Mouse (Mus musculus): ENCODE data around the gene Kifap3.
"Not testable (repeated sequence)": the region's sequence is repeated elsewhere in the genome, so short reads cannot be mapped to it uniquely, and the experiment has no call there.

Gene Kifap3

DNA sequence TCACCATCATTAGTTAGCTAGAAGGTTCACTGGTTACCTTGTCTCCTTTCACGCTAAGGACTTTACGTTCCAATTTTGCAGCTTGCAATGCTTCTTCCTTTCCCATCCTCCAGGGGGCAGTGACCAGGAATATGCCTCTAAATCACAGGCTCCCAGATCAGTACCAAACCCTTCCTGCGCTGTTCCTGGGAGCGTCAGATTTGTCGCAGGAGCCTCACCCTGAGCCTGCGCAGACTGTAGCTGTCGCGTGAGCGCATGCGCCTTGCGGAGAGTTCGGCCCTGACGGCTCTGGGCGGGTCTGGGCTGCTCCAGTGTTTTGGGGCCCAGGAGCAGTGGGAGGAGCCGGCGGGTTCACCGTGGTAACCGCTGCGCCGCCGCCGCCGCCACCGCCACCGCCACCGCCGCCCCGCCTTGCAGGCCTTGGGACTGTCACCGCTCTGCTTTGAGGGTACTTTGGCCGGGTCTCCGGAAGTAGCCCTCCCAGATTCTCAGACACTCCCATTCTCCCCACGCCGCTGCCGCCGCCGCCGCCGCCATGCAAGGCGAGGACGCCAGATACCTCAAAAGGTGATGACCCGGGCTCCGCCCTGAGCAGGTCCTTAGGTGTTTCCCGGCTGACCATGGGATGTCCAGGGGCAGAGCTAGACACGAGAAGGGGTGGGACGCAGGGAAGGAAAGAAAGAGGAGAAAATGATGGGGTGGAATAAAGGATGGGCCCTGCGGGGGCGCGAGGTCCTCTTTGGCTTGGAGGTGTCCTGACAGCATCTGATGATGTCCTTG, at the start of gene Kifap3:
Gene Kifap3 (plus strand): TSS at position 248 of the 780 bp plus-strand sequence.
- DNase-seq (ENCODE audit: low spot score in 2 of 2): peak; percentile 98 to 99

DNA sequence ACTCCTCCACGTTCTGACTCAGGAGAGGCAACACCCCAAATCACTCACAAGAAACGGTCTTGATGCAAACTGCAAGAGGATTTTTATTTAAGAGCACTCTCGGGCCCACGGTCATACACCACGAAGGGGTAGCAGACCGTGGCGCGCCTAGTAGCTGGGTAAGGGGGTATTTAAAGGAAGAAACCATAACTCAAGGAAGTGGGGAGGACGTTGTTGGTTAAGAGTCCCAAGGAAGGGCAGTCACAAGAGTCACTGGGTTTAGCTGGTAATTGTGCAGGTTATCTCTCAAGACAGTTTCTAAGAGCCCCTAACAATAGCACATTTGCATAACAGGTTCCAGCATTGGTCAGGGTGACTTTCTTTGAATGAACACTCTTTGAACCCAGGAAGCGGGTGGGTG, 48.2 kb upstream of the Kifap3 start:
- DNase-seq (ENCODE audit: low spot score in 2 of 2): not testable (repeated sequence)

DNA sequence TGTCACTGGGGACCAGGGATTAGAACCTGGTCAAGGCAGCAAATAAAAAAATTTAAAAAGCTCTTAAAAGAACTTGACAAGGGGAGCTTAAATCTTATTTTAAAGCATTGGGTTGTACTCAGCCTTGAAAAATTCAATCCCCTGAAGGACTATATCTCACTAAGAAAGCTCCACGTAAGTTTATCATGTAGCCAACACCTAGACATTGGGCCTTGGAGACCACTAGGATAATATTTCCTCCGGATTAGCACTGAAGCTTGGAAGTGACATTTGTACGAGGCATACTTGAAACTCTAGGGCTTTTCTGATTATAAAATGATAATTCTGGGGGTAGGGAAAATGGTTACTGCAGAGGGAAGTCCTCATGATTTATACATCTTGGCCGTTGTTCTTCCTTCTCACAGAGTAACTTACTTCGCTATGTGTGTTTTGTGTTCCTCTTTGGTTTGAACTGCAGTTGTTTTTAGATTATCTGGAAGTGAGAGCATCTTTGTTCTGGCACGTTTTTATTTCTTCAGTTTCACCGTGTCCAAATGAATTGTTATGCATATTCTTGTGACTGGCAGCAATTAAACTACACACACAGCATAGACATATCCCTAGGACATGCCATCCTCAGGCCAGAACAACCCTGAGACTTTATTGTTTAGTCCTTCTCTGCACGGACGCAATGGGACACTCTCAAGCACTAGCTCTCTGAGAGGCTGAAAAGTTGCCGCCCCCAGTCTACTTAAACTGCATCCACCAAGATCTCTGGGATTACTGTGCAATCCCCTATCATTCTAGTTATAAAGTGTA, 42.7 kb upstream of the Kifap3 start:
- DNase-seq (ENCODE audit: low spot score in 2 of 2): no peak

DNA sequence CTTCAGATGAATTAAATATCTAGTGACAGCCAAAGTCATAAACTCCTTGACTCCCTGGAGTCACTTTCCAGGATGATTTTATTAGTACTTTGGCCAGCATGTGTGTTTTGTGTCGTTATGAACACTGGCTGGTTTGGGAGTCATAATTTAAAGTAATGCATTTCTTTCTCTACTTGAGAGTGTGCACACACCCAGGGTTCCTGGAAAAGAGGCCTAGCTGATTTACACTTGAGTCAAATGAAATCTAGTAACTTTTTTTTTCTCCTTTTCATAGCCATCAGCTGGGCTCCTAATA, 42.2 kb upstream of the Kifap3 start:
- no peak for DNase-seq (ENCODE audit: low spot score in 2 of 2)

DNA sequence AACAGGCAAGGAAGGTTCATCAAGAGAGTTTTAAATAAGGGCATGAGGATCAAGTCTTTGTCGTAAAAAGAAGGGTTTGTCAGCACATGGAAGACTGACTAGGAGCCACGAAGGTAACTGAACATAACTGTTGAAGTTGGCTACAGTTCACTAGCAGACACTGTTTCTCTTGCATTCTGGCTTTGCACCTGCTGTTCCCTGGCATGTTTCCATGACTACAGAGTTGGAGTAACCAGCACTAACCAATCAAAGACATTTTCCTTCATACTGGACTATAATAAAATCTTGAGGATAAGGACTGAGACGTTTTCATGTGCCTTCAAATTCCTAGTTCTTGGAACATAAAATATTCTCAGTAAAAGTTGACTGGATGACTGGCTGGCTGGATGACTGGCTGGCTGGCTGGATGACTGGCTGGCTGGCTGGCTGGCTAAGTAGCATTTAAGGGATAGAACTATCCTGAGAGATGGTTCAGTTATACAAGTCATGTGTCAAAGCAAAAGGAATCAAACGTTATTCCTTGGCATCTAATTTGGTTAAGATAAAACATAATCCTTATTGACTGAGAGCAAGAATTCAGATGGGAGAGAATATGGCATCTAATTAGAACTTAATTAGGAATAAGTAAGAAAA, 27.9 kb upstream of the Kifap3 start:
- DNase-seq (ENCODE audit: low spot score in 2 of 2): no peak

- no peak for DNase-seq (ENCODE audit: low spot score in 2 of 2)
Observed at GRCm38 (mm10) chr1:163757462-163758207, 21.7 kb upstream of the Kifap3 start.

GRCm38 (mm10) chr1:163783577-163783976, 4.2 kb downstream of the Kifap3 start:
- not testable (repeated sequence) for DNase-seq (ENCODE audit: low spot score in 2 of 2)

DNA sequence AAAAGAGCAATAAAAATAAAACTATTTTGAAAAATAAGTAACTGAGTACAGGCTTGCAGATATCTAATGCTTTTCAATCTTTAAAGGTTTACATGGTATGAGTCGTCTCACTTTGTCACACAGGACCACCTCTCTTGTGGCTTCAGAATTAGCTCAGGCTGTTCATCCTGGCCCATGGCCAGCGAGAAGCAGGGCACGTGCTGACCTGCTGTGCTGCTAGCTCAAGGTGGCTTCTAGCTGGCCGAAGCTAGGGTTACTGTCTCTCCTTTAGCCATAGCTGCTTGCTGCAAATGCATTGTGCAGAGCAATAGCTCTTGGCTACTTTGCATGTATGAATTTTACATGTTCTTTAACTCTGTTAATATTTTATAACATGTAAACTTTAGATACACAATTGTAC, 42.0 kb downstream of the Kifap3 start:
- no peak for DNase-seq (ENCODE audit: low spot score in 2 of 2)

- no peak for DNase-seq (ENCODE audit: low spot score in 2 of 2)
Observed at GRCm38 (mm10) chr1:163829482-163829881, 50.1 kb downstream of the Kifap3 start.

DNA sequence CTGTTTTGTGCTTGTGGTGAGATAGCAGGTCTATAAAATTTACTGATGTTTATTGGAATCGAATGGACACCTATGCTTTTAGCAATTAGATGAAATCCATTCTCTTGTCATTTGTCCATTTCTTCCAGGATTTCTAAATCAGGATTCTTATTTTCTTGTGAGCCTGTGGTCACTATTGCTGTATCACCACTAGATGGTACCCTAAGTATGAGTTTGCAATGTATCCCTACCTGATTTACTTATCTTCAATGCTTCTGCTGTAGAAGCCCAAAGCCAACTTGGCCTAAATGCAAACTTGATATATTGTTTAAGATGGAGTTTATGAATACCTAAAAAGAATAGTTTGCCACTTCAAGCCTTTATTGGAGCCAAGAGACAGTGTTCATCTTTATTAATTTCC, 54.7 kb downstream of the Kifap3 start:
- DNase-seq (ENCODE audit: low spot score in 2 of 2): no peak

GRCm38 (mm10) chr1:163835062-163835461, 55.7 kb downstream of the Kifap3 start:
- DNase-seq (ENCODE audit: low spot score in 2 of 2): no peak

DNA sequence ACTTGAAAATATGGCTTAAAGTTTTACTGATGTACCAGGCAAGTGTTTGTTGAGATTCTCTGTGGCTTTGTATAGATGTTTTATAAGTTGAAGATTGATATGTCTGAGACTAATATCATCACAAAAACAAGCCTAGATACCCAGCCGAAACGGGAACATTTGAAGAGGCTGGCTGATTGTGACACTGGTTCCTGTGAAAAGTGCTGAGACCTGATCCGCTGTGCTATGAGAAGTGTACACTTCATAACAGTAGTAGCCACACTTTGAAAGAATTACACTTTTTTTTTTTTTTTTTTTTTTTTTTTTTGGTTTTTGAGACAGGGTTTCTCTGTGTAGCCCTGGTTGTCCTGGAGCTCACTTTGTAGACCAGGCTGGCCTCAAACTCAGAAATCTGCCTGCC, 59.1 kb downstream of the Kifap3 start:
- not testable (repeated sequence) for DNase-seq (ENCODE audit: low spot score in 2 of 2)

GRCm38 (mm10) chr1:163840555-163840954, 61.2 kb downstream of the Kifap3 start:
- no peak for DNase-seq (ENCODE audit: low spot score in 2 of 2)

- no peak for DNase-seq (ENCODE audit: low spot score in 2 of 2)
Observed at GRCm38 (mm10) chr1:163842238-163842637, 62.9 kb downstream of the Kifap3 start.

- no peak for DNase-seq (ENCODE audit: low spot score in 2 of 2)
Observed at GRCm38 (mm10) chr1:163843899-163844298, 64.5 kb downstream of the Kifap3 start.

- no peak for DNase-seq (ENCODE audit: low spot score in 2 of 2)
Observed at GRCm38 (mm10) chr1:163852884-163853560, 73.6 kb downstream of the Kifap3 start.

GRCm38 (mm10) chr1:163858420-163858819, 79.0 kb downstream of the Kifap3 start:
- no peak for DNase-seq (ENCODE audit: low spot score in 2 of 2)

GRCm38 (mm10) chr1:163861538-163861937, 82.2 kb downstream of the Kifap3 start:
- DNase-seq (ENCODE audit: low spot score in 2 of 2): no peak

GRCm38 (mm10) chr1:163873158-163873557, 93.8 kb downstream of the Kifap3 start:
- no peak for DNase-seq (ENCODE audit: low spot score in 2 of 2)

DNA sequence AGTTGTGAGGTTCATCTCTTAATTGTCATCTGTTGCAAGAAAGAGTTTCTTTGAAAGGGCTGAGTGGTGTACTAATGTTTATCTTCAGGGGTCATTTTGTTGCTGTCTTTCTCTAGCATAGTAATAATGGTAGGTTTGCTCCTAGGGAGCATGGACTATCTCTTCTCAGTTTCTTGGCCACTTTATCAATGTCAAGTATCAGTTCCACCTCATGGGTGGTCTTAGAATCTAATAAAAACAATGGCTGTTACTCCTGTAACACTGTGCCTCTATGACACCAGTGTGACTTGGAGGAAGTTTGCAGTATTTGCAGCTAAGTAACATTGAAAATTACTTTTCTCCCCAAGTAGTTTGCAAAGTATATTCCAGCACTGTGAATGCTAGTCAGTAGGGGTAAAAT, 110.2 kb downstream of the Kifap3 start:
- no peak for DNase-seq (ENCODE audit: low spot score in 2 of 2)

DNA sequence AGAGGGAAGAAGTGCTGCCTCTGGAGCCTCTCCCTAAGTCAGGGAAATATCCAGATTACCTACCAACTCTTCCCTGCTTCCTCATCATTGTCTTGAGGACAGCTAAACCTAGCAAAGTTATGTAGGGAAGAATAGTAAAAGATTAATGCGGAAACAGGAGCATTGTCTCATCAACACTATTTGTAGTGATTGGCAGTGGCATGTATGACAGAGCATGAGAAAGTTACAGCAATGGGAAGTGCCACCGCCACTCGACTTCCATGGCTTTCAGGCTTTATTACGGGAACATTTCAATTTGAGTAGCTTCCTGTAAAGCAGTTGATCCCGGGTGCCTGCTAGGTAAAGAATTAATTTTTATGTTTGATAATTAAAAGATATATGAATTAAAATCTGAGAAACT, 113.9 kb downstream of the Kifap3 start:
- no peak for DNase-seq (ENCODE audit: low spot score in 2 of 2)
